18 mouse cellular contexts compared by ENCODE assay signal in the genomic region with DNA sequence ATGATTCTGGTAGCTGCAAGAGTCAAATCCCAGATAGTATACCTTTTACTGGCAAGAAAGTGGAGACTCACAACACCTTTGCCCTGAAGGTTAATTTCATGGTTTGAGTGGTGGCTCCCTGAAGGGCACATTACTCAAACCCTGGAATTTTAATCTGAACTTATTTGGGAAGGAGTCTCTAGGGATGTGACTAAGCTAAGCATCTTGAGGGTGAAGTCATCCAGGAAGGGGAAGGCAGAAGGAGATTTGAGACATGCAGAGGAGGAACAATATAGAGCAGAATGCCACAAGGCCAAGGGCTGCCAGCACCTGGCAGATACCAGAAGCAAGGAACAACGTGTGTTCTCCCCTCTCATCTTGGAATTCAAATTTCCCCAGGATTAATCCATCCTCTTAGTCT. TPM values are rescaled to one million over a fixed set of nuclear protein-coding genes. Genes with fewer than 3 reads are reported as not detected.
"Had no signal": no experiment of that assay in that cellular context is flagged by ENCODE, and none has a peak within 500 bp of the region (broad histone marks: within the 10 kb centered on the region; RNA-seq: fewer than 3 reads in every experiment).

No protein-coding gene starts in this region.

- H3K4me3 ChIP-seq: neural tube, embryonic 13.5 days; neural tube, embryonic 15.5 days; stomach, embryonic 15.5 days had no signal

- DNase-seq: retina, postnatal 1 day; right cerebral cortex, adult 18-20 months; right cerebral cortex, postnatal 14 days; right cerebral cortex, postnatal 25 days; right cerebral cortex, postnatal 4 days; spleen, adult 18-20 months; thymus, adult 18-20 months; thymus, adult 2 months; thymus, postnatal 14 days; thymus, postnatal 25 days; thymus, postnatal 36 days; thymus, postnatal 4 days had no signal

- H3K4me1 ChIP-seq: neural tube, embryonic 13.5 days; neural tube, embryonic 15.5 days; stomach, embryonic 15.5 days had no signal

- H3K27me3 ChIP-seq: neural tube, embryonic 13.5 days; neural tube, embryonic 15.5 days; stomach, embryonic 15.5 days had no signal

- H3K9ac ChIP-seq: neural tube, embryonic 13.5 days; neural tube, embryonic 15.5 days; stomach, embryonic 15.5 days had no signal

- H3K36me3 ChIP-seq: neural tube, embryonic 13.5 days; neural tube, embryonic 15.5 days; stomach, embryonic 15.5 days had no signal

- H3K9me3 ChIP-seq: neural tube, embryonic 13.5 days; neural tube, embryonic 15.5 days; stomach, embryonic 15.5 days had no signal

- H3K4me2 ChIP-seq: neural tube, embryonic 13.5 days; neural tube, embryonic 15.5 days; stomach, embryonic 15.5 days had no signal

- H3K27ac ChIP-seq: neural tube, embryonic 13.5 days; neural tube, embryonic 15.5 days; stomach, embryonic 15.5 days; stomach, postnatal 0 days had no signal

RNA-seq across cellular contexts. Expression of a gene that starts 12.4 kb away (rescaled TPM):
- total RNA-seq: neutrophil, adult 5-6 weeks had no signal
- polyA plus RNA-seq: small intestine, adult 2 months had no signal
